Mouse (Mus musculus) midbrain, embryonic 15.5 days (tissue): ENCODE measurements at regions not wholly inside any gene's neighbourhood (a gene's known extent, or its start where the extent isn't known, plus 50 kb on each side); places are given as distances from the start of the nearest gene placed in this dataset.

ENCODE experiments used
- ATAC-seq: fragments of 200-750 bp; cut with Nextera tagmentation; replicated peaks from 2 replicates; pipeline ENCODE4 v1.8.0; 2017; ENCODE audit warnings: moderate TSS enrichment
- H3K27ac ChIP-seq: fragments of 300-500 bp; sonication (generic); 2 replicates; pipeline ENCODE4 v1.5.1; 2015; ENCODE audit warnings: mild to moderate bottlenecking, inconsistent platforms
- H3K27me3 ChIP-seq: fragments of 300-500 bp; sonication (generic); replicated peaks from 2 replicates; pipeline ENCODE4 v1.6.1; 2015; ENCODE audit warnings: inconsistent platforms
- H3K36me3 ChIP-seq: fragments of 300-500 bp; sonication (generic); replicated peaks from 2 replicates; pipeline ENCODE4 v1.6.1; 2015; ENCODE audit warnings: inconsistent platforms
- H3K4me1 ChIP-seq: fragments of 300-500 bp; sonication (generic); 2 replicates; pipeline ENCODE4 v1.6.1; 2015; ENCODE audit warnings: inconsistent platforms
- H3K4me2 ChIP-seq: fragments of 300-500 bp; sonication (generic); 2 replicates; pipeline ENCODE4 v1.6.1; 2015; ENCODE audit warnings: inconsistent platforms, mild to moderate bottlenecking, moderate library complexity
- H3K4me3 ChIP-seq: fragments of 300-500 bp; sonication (generic); 2 replicates; pipeline ENCODE4 v1.5.1; 2015; ENCODE audit warnings: mild to moderate bottlenecking, inconsistent platforms
- H3K9ac ChIP-seq: fragments of 300-500 bp; sonication (generic); 2 replicates; pipeline ENCODE4 v1.6.1; 2015; ENCODE audit warnings: mild to moderate bottlenecking, inconsistent platforms
- H3K9me3 ChIP-seq: fragments of 300-500 bp; sonication (generic); 2 replicates; pipeline ENCODE4 v1.6.1; 2016; ENCODE audit warnings: inconsistent platforms
- WGBS: fragments of 180-500 bp; shearing (Covaris S2); methylation state at CpG from one replicate; pipeline ENCODE4 v1.1.7; 2015; ENCODE audit warnings: mixed read lengths; 5-methylcytosine and 5-hydroxymethylcytosine counted together

DNA sequence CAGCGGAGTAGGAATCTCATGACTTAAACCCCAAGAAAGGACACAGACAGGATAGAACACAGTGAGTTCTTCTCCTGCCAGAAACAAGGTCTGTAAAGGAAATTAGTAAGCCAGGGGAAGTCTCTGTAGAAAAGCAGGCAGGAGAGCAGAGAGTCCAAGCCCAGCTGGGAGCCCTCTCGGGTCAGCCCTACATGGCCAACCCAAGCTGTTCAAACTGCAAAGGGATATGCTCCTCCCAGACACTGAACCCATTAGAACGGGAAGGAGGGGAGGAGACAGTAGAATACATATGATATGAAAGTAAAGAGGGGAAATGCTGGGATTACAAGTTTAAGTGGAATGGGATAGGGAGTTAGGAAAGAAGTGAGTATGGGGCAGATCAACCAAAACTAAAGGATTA lies 75.7 kb upstream of the Cop1 start:
- H3K4me1 ChIP-seq = no peaks in the 10 kb centered on the region
- no peak overlapping the region for H3K4me2 ChIP-seq
- 73% methylated on average over 3 of the region's 3 CpGs for WGBS
- ATAC-seq = no peak
- no peak overlapping the region for H3K4me3 ChIP-seq
- H3K9me3 ChIP-seq = no peaks in the 10 kb centered on the region
- no peak overlapping the region for H3K9ac ChIP-seq
- no peaks in the 10 kb centered on the region for H3K36me3 ChIP-seq
- no peaks in the 10 kb centered on the region for H3K27me3 ChIP-seq
- no peak overlapping the region for H3K27ac ChIP-seq

GRCm38 (mm10) chr1:159160035-159160960 lies 71.8 kb upstream of the Cop1 start:
- Histone ChIP-seq H3K27me3 (no peaks in the 10 kb centered on the region), H3K4me2 (no peak overlapping the region), H3K9ac (no peak overlapping the region), H3K27ac (no peak overlapping the region), H3K4me1 (no peaks in the 10 kb centered on the region), H3K4me3 (no peak overlapping the region), H3K9me3 (no peaks in the 10 kb centered on the region), H3K36me3 (no peaks in the 10 kb centered on the region)
- no peak for ATAC-seq
- WGBS = 86% methylated on average over 8 of the region's 8 CpGs

DNA sequence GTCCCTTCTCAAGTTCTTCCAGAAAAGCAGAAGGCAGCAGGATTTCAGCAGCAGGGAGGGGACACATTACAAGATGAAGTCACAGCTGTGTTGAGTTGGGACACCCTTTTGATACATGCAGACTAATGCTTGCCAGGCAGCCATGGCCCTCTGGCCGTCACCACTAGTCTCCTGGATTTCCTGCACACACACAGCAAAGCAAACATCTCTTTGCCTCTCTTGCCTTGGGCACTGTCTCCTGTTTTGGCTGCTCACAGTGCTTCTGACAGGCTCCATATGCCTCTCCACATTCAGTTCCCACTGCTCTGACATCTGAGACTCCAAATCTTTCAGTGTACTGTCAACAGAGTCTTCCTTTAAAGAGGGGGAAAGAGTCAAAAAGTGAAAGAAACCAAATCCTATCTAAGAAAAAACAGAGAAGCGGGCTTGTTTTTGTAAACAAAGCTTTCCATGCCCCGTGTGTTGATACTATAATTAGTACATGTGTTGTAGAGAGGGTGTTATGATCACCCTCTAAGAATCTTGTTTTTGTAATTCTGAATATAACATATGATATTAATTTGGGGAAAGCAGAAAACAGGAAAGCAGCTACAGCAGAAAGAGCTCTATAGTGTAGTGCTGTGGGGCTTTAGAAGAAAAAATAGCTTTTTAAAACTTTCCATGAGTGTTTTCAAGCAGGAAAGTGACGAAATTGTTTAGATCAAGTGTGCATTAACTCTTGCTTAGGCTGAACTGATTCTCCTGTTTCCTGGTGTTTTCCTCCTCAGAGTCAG lies 68.8 kb upstream of the Cop1 start:
- no peaks in the 10 kb centered on the region for H3K27me3 ChIP-seq
- no peaks in the 10 kb centered on the region for H3K9me3 ChIP-seq
- no peak for ATAC-seq
- no peak overlapping the region for H3K4me2 ChIP-seq
- H3K4me1 ChIP-seq = no peaks in the 10 kb centered on the region
- no peak overlapping the region for H3K9ac ChIP-seq
- WGBS = 60% methylated on average over 4 of the region's 4 CpGs
- H3K4me3 ChIP-seq = no peak overlapping the region
- H3K27ac ChIP-seq = no peak overlapping the region
- no peaks in the 10 kb centered on the region for H3K36me3 ChIP-seq

- no peak overlapping the region for H3K4me2 ChIP-seq
- no peak overlapping the region for H3K9ac ChIP-seq
- H3K36me3 ChIP-seq = no peaks in the 10 kb centered on the region
- H3K9me3 ChIP-seq = no peaks in the 10 kb centered on the region
- no peaks in the 10 kb centered on the region for H3K27me3 ChIP-seq
- ATAC-seq = no peak
- H3K27ac ChIP-seq = no peak overlapping the region
- H3K4me1 ChIP-seq = no peaks in the 10 kb centered on the region
- no peak overlapping the region for H3K4me3 ChIP-seq
Measured at GRCm38 (mm10) chr1:159182031-159182430, 50.1 kb upstream of the Cop1 start.
